Mouse (Mus musculus) heart, embryonic 12.5 days (tissue): ENCODE results near the gene Pipox. TPM values are rescaled to one million over a fixed set of nuclear protein-coding genes. Genes with fewer than 3 reads are reported as not detected.

Source experiments
- ATAC-seq: fragments of 200-750 bp; cut with Nextera tagmentation; 2 replicates; pipeline ENCODE4 v1.8.0; 2017; ENCODE audit warnings: moderate TSS enrichment, moderate library complexity; ENCODE audit not compliant: insufficient number of reproducible peaks, low FRiP score
- H3K27ac ChIP-seq: fragments of 300-500 bp; sonication (generic); 2 replicates; pipeline ENCODE4 v1.5.1; 2016; ENCODE audit warnings: mild to moderate bottlenecking, moderate library complexity; ENCODE audit not compliant: poor library complexity, severe bottlenecking
- H3K27me3 ChIP-seq: fragments of 300-500 bp; sonication (generic); replicated peaks from 2 replicates; pipeline ENCODE4 v1.6.1; 2016; ENCODE audit warnings: mild to moderate bottlenecking, moderate library complexity
- H3K36me3 ChIP-seq: fragments of 300-500 bp; sonication (generic); 2 replicates; pipeline ENCODE4 v1.6.1; 2016; ENCODE audit warnings: mild to moderate bottlenecking, moderate library complexity
- H3K4me1 ChIP-seq: fragments of 300-500 bp; sonication (generic); replicated peaks from 2 replicates; pipeline ENCODE4 v1.6.1; 2016; ENCODE audit warnings: mild to moderate bottlenecking
- H3K4me2 ChIP-seq: fragments of 300-500 bp; sonication (generic); 2 replicates; pipeline ENCODE4 v1.6.1; 2016; ENCODE audit warnings: mild to moderate bottlenecking, moderate library complexity
- H3K4me3 ChIP-seq: fragments of 300-500 bp; sonication (generic); 2 replicates; pipeline ENCODE4 v1.5.1; 2016; ENCODE audit warnings: mild to moderate bottlenecking
- H3K9ac ChIP-seq: fragments of 300-500 bp; sonication (generic); 2 replicates; pipeline ENCODE4 v1.6.1; 2016; ENCODE audit warnings: mild to moderate bottlenecking, moderate library complexity
- H3K9me3 ChIP-seq: fragments of 300-500 bp; sonication (generic); replicated peaks from 2 replicates; pipeline ENCODE4 v1.6.1; 2016; ENCODE audit warnings: mild to moderate bottlenecking, moderate library complexity
- WGBS: fragments of 180-500 bp; shearing (Covaris S2); methylation state at CpG from one replicate; pipeline ENCODE4 v1.1.7; 2016; 5-methylcytosine and 5-hydroxymethylcytosine counted together
- polyA plus RNA-seq: library from polyadenylated mRNA; unstranded; fragments of >200 nt; fragmentation: Nextera tagmentation; extraction: Ambion mirVana; gene quantifications from 2 replicates; pipeline ENCODE4 v1.2.1, GENCODE M21; 2016

The Pipox gene
- polyA plus RNA-seq, 1 experiment from 2014 or later, result 2.3 TPM

DNA sequence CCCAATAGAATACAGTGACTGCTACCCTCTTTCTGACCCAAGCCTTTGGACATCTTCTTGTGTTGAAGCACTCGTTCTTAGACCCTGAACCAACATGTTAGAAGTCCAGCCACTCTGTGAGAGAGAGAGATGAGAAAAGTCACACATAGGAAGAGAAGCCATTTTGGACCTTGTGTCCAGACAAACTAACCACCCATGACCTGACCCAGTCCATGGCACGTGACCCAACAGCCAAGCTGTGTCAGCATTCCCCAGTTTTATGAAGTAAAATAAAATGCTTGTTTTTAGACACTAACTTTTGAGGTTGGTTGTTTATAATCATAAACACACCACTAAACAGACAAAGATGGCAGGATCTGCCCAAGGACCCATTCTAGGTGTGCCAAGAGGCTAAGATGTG, 1.1 kb upstream of the Pipox start:
- ATAC-seq, result no peak
- peaks cover 33% of the 10 kb centered on the region for H3K4me1 ChIP-seq
- no peaks in the 10 kb centered on the region for H3K9me3 ChIP-seq
- peaks cover 32% of the 10 kb centered on the region for H3K27me3 ChIP-seq
- 83% methylated on average over 2 of the region's 2 CpGs for WGBS
- H3K4me3 ChIP-seq, result no peak overlapping the region
- H3K27ac ChIP-seq, result no peak overlapping the region
- H3K36me3 ChIP-seq, result no peaks in the 10 kb centered on the region
- no peak overlapping the region for H3K9ac ChIP-seq
- no peak overlapping the region for H3K4me2 ChIP-seq

DNA sequence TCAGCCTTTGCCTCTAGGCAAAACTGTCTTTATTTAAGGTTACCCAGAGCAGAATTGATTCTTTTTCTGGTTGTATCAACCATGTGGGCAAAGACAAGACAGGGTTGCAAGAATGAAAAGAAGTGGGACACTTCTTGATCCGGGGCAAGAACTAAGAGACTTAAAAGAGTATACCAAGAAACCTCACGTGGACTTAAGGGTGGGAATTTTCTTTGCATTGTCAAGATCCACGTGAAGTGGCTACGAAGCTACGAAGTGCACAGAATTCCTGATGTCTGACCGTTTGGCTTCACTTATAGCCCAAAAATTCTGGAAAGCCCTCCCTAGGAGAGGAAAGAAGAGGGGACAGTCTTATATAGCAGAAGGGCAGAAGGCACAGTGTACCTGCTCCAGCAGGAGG, 613 bp downstream of the Pipox start:
- WGBS, result 44% methylated on average over 6 of the region's 6 CpGs
- Histone ChIP-seq H3K9ac (peak overlapping the region; percentile 41), H3K27me3 (peaks cover 25% of the 10 kb centered on the region), H3K4me3 (no peak overlapping the region), H3K36me3 (no peaks in the 10 kb centered on the region), H3K4me1 (peaks cover 33% of the 10 kb centered on the region), H3K27ac (peak overlapping the region; percentile 79), H3K4me2 (peak overlapping the region; percentile 47), H3K9me3 (no peaks in the 10 kb centered on the region)
- no peak; the same call in 1 of the 2 replicates for ATAC-seq

DNA sequence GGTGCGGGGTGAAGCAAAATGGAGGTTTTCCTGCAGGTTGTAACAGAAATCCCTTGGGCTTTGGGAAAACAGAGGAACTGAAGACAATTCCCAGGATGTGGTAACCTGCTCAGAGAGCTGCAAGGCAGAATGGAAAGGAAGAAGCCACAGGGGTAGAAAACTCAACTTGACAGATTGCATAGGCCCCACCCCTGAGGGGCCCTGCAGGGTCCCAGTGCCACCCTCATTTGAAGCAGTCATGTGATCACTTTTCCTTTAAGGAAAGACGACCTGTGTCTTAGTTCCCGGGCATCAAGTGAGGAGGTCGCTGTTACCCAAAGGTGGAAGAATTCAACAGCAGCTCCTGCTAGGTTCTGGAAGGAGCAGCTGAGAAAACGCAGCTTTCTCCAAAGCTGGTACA, 1.0 kb downstream of the Pipox start:
- no peaks in the 10 kb centered on the region for H3K9me3 ChIP-seq
- peaks cover 34% of the 10 kb centered on the region for H3K4me1 ChIP-seq
- no peak overlapping the region for H3K4me3 ChIP-seq
- 19% methylated on average over 5 of the region's 5 CpGs for WGBS
- H3K27me3 ChIP-seq, result peaks cover 21% of the 10 kb centered on the region
- ATAC-seq, result no peak
- no peak overlapping the region for H3K4me2 ChIP-seq
- no peak overlapping the region; the same call in 1 of the 2 replicates for H3K9ac ChIP-seq
- H3K27ac ChIP-seq, result 0 out of 2 replicates have a peak overlapping the region, but pooled peaks have one; percentile 79
- H3K36me3 ChIP-seq, result no peaks in the 10 kb centered on the region

DNA sequence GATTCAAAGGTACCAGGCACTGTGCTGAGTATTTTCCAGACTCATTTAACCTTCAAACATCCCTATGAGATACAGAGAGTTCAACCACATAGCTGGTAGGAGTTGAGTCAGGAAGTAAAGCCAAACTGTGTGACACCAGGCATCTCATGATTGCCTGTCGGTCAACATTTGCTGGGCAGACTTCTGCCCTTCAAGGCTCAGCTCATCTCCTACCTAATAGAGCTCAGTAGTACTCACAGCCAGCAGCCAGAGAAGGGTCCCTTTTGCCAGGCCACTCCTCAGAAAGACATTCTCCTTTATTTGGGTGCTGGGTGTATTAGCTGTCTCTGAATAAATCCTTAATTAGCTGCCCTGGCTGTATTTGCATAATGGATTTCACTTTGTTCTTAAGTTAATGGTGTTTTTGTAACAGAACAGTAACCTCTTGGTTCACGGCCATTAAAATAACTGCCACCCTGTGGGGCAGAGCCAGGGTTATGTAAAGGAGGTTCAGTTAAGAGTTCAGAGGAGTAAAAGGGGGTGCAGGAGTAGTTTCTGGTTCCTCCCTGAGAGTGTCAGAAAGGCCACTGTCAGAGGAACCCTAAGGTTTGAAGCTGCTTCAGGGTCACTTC, 3.1 kb downstream of the Pipox start:
- Histone ChIP-seq H3K4me2 (no peak overlapping the region), H3K4me3 (no peak overlapping the region), H3K36me3 (no peaks in the 10 kb centered on the region), H3K9me3 (no peaks in the 10 kb centered on the region), H3K9ac (no peak overlapping the region), H3K27me3 (no peaks in the 10 kb centered on the region), H3K27ac (no peak overlapping the region), H3K4me1 (peaks cover 40% of the 10 kb centered on the region)
- ATAC-seq, result no peak
- WGBS, result 64% methylated on average over 2 of the region's 2 CpGs

DNA sequence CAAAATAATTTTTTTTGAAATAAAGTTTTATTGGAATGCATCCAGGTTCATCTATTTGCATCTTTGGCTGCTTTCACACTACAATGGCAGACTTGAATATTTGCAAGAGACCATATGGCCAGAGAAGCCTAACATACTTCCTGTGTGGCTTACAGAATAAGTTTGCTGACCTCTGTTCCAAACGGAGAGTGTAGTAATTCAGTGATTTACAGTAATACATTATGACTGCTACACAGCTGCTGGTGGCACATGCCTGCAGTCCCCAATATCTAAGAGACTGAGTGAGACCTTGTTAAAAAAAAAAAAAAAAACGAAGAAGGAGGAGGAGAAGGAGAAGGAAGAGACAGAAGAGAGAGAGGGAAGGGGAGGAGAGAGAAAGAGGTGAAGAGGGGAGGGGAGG, 4.4 kb downstream of the Pipox start:
- H3K9ac ChIP-seq, result no peak overlapping the region
- no peaks in the 10 kb centered on the region for H3K9me3 ChIP-seq
- no peak overlapping the region for H3K4me2 ChIP-seq
- no peak overlapping the region for H3K4me3 ChIP-seq
- no peaks in the 10 kb centered on the region for H3K36me3 ChIP-seq
- peaks cover 52% of the 10 kb centered on the region for H3K4me1 ChIP-seq
- 42% methylated on average over 1 of the region's 2 CpGs for WGBS
- H3K27me3 ChIP-seq, result no peaks in the 10 kb centered on the region
- no peak for ATAC-seq
- H3K27ac ChIP-seq, result no peak overlapping the region

DNA sequence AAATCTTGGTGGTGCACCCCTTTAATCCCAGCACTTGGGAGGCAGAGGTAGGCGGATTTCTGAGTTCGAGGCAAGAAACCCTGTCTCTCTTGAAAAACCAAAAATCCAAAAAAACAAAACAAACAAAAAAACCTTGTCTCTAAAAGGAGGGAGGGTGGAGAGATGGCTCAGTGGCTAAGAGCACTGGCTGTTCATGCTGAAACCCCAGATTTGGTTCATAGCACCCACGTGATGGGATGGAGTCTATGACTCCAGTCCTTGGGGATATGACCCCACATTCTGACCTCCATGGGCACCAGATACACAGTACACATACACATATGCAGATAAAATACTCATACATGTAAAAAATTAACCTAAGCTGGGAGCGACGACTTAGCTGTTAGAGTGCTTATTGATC, 5.0 kb downstream of the Pipox start:
- ATAC-seq, result no peak
- 82% methylated on average over 5 of the region's 5 CpGs for WGBS
- Histone ChIP-seq H3K4me1 (peaks cover 53% of the 10 kb centered on the region), H3K27me3 (no peaks in the 10 kb centered on the region), H3K36me3 (no peaks in the 10 kb centered on the region), H3K9ac (no peak overlapping the region), H3K4me3 (no peak overlapping the region), H3K9me3 (no peaks in the 10 kb centered on the region), H3K4me2 (no peak overlapping the region), H3K27ac (no peak overlapping the region)

DNA sequence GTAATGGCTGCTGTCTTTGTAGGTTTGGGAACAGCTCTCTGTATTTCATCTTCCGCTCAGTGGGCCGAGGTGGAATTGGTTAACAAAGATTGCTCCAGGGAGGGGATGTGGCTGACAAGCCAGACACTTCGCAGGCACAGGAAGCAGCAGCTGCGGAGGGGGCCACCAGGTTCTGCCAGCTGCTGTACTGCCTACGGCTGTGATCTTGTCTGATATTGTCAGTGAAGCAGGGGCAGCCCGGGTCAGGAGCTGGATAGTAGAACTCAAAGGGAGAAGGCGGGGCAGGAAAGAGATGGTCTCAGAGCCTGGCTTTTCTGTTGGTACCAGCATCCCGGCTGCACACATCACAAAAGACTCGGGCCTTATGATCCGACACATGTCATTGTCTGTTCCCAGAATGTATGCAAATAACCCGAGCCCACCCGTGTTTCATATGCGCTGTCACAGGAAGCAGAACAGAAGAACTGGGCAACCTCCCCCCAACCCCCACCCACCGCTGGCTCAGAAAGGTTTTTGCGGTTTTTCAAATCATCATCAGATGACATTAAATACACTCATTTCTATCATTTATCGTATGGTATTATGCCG, 6.4 kb downstream of the Pipox start:
- Histone ChIP-seq H3K4me1 (peaks cover 43% of the 10 kb centered on the region), H3K36me3 (no peaks in the 10 kb centered on the region), H3K4me3 (no peak overlapping the region), H3K27me3 (no peaks in the 10 kb centered on the region), H3K27ac (no peak overlapping the region), H3K4me2 (peak overlapping the region; percentile 2; the same call in 1 of the 2 replicates), H3K9me3 (no peaks in the 10 kb centered on the region), H3K9ac (no peak overlapping the region)
- ATAC-seq, result peak; percentile 69
- WGBS, result 41% methylated on average over 17 of the region's 17 CpGs

DNA sequence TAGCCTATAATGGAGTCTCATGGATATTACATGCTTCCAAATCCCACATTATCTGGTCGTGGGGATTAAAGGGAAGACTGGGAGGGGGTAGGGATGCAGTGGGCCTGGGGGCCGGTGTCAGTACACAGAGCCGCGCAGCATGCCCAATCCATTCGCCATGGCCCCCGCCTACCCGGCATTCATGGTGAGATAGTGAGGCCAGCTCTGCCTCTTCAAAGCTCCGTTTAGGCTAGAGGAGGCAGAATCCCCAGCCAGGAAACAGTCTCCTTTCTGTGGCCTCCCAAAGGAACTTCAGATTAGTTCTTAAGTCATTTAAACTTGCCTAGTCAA, 8.7 kb downstream of the Pipox start:
- Histone ChIP-seq H3K4me3 (no peak overlapping the region), H3K9me3 (no peaks in the 10 kb centered on the region), H3K36me3 (no peaks in the 10 kb centered on the region), H3K4me2 (peak overlapping the region; percentile 41), H3K27me3 (no peaks in the 10 kb centered on the region), H3K4me1 (peaks cover 43% of the 10 kb centered on the region), H3K9ac (0 out of 2 replicates have a peak overlapping the region, but pooled peaks have one; percentile 14), H3K27ac (peak overlapping the region; percentile 72)
- ATAC-seq, result no peak
- 40% methylated on average over 8 of the region's 8 CpGs for WGBS

DNA sequence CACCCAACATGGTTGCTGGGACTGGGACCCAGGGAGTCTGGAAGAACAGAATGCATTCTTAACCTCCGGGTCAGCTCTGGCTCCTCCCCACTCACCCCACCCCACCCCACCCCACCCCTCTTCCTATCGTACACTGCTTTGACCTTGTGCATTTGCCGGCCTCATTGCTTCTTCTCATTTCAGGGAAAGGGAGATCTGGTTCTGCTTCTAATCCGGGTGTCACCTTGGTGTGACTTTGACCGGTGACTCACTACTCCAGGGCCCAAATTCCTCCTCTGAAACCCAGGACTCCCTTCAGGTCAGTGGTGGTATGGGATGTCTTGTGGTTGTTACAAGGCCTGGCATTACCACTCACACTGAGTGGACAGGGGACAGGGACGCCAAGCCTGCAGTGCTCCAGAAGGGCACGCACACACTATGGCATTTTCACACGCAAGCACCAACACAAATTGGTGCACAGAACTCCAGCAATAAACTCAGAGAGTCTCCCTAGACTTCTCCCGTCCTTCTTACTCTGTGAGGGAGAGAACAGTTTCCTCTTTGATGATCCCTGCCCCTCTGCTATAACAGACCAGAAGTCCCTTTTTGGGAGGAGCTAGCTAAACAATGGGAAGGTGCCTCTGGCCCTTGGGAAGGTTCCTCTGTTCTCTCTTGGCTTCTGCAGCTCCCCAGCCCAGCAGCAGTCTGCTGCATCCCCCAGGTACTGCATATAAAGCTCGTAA, 9.2 kb downstream of the Pipox start:
- H3K27ac ChIP-seq, result peak overlapping the region; percentile 72
- peaks cover 43% of the 10 kb centered on the region for H3K4me1 ChIP-seq
- 0 out of 2 replicates have a peak overlapping the region, but pooled peaks have one; percentile 14 for H3K9ac ChIP-seq
- H3K27me3 ChIP-seq, result no peaks in the 10 kb centered on the region
- 26% methylated on average over 10 of the region's 10 CpGs for WGBS
- H3K4me2 ChIP-seq, result peak overlapping the region; percentile 41
- H3K36me3 ChIP-seq, result no peaks in the 10 kb centered on the region
- H3K9me3 ChIP-seq, result no peaks in the 10 kb centered on the region
- H3K4me3 ChIP-seq, result no peak overlapping the region
- ATAC-seq, result peak; percentile 59; the same call in 1 of the 2 replicates

DNA sequence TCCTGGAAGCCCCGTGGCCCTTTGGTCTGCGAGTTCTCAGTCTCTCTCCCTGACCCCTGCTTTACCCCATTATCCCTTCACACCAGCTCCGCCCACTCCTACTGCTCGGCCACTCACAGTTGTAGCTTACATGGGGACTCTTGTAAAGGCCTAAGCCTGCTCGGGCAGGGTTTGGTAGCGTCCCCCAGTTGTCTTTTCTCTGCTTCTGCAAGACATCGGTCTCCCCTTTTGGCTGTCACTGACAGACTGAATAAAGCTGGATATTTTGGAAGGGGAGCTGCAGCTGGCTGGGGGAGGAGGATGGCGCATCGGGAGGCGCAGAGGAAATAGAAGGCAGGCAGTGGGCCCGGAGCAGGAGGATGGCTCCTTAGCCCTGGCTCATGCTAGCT, 17.1 kb downstream of the Pipox start:
- Histone ChIP-seq H3K4me1 (peaks cover 43% of the 10 kb centered on the region), H3K4me2 (peak overlapping the region; percentile 58), H3K27me3 (no peaks in the 10 kb centered on the region), H3K27ac (peak overlapping the region; percentile 91), H3K4me3 (no peak overlapping the region), H3K9me3 (no peaks in the 10 kb centered on the region), H3K36me3 (no peaks in the 10 kb centered on the region), H3K9ac (peak overlapping the region; percentile 41)
- WGBS, result 40% methylated on average over 11 of the region's 11 CpGs
- peak; percentile 73 for ATAC-seq

DNA sequence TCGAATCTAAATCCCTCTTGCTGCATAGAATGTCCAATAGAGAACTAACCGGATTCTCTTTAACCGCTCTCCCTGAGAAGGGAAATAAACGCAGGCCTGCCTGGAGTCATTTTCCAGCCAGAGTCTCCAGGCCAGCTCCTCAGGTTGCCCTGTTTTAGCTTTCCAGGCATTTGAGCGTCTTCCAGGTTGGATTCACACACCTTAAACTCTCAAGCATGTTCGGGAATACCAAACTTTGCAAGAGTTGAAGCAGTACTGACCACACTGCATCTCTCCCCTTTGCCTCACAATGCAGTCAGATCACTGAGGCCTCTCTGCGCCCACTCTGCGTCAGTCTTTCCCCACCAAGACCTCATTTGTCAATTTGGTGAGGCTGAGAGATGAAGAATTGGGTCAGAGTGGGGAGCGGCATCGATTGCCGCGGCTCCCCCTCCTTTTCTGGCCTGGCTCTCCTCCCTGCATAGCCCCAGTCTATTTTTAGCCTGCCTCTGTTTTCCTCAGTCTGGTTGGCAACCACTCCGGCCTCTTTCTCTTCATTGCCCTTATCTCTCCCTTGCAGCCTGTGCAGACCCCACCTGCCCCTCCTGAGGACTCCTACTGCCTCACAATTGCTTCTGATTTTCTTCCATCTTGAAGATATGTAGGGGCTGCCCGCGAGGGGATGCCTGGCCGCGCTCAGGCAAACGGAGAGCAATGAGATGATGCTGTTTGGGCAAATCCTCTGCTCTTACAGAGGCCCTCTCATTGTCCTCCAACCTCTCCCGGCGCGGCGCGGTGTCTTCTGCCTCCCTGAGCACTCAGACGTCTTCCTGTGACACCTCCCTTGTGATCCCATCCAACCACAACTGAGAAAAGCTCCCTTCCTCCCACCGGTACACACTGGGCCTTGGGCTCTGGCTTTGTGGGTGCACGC, 17.8 kb downstream of the Pipox start:
- Histone ChIP-seq H3K4me1 (peaks cover 48% of the 10 kb centered on the region), H3K4me3 (no peak overlapping the region), H3K9ac (peak overlapping the region; percentile 41), H3K9me3 (no peaks in the 10 kb centered on the region), H3K4me2 (peak overlapping the region; percentile 58), H3K27me3 (no peaks in the 10 kb centered on the region), H3K36me3 (no peaks in the 10 kb centered on the region), H3K27ac (peak overlapping the region; percentile 91)
- 29% methylated on average over 26 of the region's 26 CpGs for WGBS
- peak; percentile 85 for ATAC-seq
